Mouse (Mus musculus) limb, embryonic 12.5 days (tissue): ENCODE results near the gene Auts2. TPM values are rescaled to one million over a fixed set of nuclear protein-coding genes. Genes with fewer than 3 reads are reported as not detected.

Experiments used
- ATAC-seq: fragments of 200-750 bp; cut with Nextera tagmentation; 2 replicates; pipeline ENCODE4 v1.8.0; 2017; ENCODE audit warnings: low read depth, moderate TSS enrichment; ENCODE audit not compliant: insufficient number of reproducible peaks, insufficient read depth, low FRiP score, low TSS enrichment
- H3K27ac ChIP-seq: fragments of 300-500 bp; sonication (generic); 2 replicates; pipeline ENCODE4 v1.5.1; 2016; ENCODE audit warnings: mild to moderate bottlenecking, moderate library complexity
- H3K27me3 ChIP-seq: fragments of 300-500 bp; sonication (generic); 2 replicates; pipeline ENCODE4 v1.6.1; 2016; ENCODE audit warnings: mild to moderate bottlenecking, moderate library complexity
- H3K36me3 ChIP-seq: fragments of 300-500 bp; sonication (generic); 2 replicates; pipeline ENCODE4 v1.6.1; 2016; ENCODE audit warnings: mild to moderate bottlenecking, moderate library complexity
- H3K4me1 ChIP-seq: fragments of 300-500 bp; sonication (generic); replicated peaks from 2 replicates; pipeline ENCODE4 v1.6.1; 2016
- H3K4me2 ChIP-seq: fragments of 300-500 bp; sonication (generic); 2 replicates; pipeline ENCODE4 v1.6.1; 2016; ENCODE audit warnings: mild to moderate bottlenecking, moderate library complexity
- H3K4me3 ChIP-seq: fragments of 300-500 bp; sonication (generic); replicated peaks from 2 replicates; pipeline ENCODE4 v1.5.1; 2016; ENCODE audit warnings: mild to moderate bottlenecking
- H3K9ac ChIP-seq: fragments of 300-500 bp; sonication (generic); replicated peaks from 2 replicates; pipeline ENCODE4 v1.6.1; 2016; ENCODE audit warnings: mild to moderate bottlenecking, moderate library complexity
- H3K9me3 ChIP-seq: fragments of 300-500 bp; sonication (generic); 2 replicates; pipeline ENCODE4 v1.6.1; 2016; ENCODE audit warnings: mild to moderate bottlenecking, moderate library complexity
- WGBS: fragments of 180-500 bp; shearing (Covaris S2); methylation state at CpG from one replicate; pipeline ENCODE4 v1.1.7; 2016; 5-methylcytosine and 5-hydroxymethylcytosine counted together
- polyA plus RNA-seq: library from polyadenylated mRNA; unstranded; fragments of >200 nt; fragmentation: Nextera tagmentation; extraction: Ambion mirVana; gene quantifications from 2 replicates; pipeline ENCODE4 v1.2.1, GENCODE M21; 2016

Gene Auts2
- polyA plus RNA-seq, 1 experiment from 2014 or later = 66.4 TPM

GRCm38 (mm10) chr5:131647683-131648119 is 895.4 kb downstream of the Auts2 start:
- peaks cover 56% of the 10 kb centered on the region for H3K4me1 ChIP-seq
- H3K9me3 ChIP-seq = no peaks in the 10 kb centered on the region
- H3K4me3 ChIP-seq = no peak overlapping the region
- H3K27ac ChIP-seq = peak overlapping the region; percentile 53
- H3K9ac ChIP-seq = 0 out of 2 replicates have a peak overlapping the region, but pooled peaks have one; percentile 18
- H3K4me2 ChIP-seq = no peak overlapping the region
- no peaks in the 10 kb centered on the region for H3K36me3 ChIP-seq
- ATAC-seq = peak; percentile 63; the same call in 1 of the 2 replicates
- peaks cover 14% of the 10 kb centered on the region for H3K27me3 ChIP-seq
- 6% methylated on average over 4 of the region's 4 CpGs for WGBS

- 28% methylated on average over 4 of the region's 4 CpGs for WGBS
- ATAC-seq = peak; percentile 32; the same call in 1 of the 2 replicates
- peaks cover 61% of the 10 kb centered on the region for H3K4me1 ChIP-seq
- no peaks in the 10 kb centered on the region for H3K36me3 ChIP-seq
- peaks cover 14% of the 10 kb centered on the region for H3K27me3 ChIP-seq
- no peaks in the 10 kb centered on the region for H3K9me3 ChIP-seq
- H3K4me3 ChIP-seq = no peak overlapping the region
- 0 out of 2 replicates have a peak overlapping the region, but pooled peaks have one; percentile 18 for H3K9ac ChIP-seq
- H3K27ac ChIP-seq = peak overlapping the region; percentile 53; the same call in 1 of the 2 replicates
- no peak overlapping the region for H3K4me2 ChIP-seq
Measured at GRCm38 (mm10) chr5:131647104-131647682, 896.0 kb downstream of the Auts2 start.

- Histone ChIP-seq H3K4me3 (no peak overlapping the region), H3K27me3 (peaks cover 14% of the 10 kb centered on the region), H3K4me2 (no peak overlapping the region), H3K27ac (no peak overlapping the region), H3K4me1 (peaks cover 67% of the 10 kb centered on the region), H3K36me3 (no peaks in the 10 kb centered on the region), H3K9ac (no peak overlapping the region), H3K9me3 (no peaks in the 10 kb centered on the region)
- ATAC-seq = no peak
- 82% methylated on average over 10 of the region's 10 CpGs for WGBS
Measured at GRCm38 (mm10) chr5:131646192-131646775, 896.9 kb downstream of the Auts2 start.

- H3K27me3 ChIP-seq = peaks cover 14% of the 10 kb centered on the region
- WGBS = 43% methylated on average over 18 of the region's 18 CpGs
- H3K9me3 ChIP-seq = no peaks in the 10 kb centered on the region
- H3K27ac ChIP-seq = no peak overlapping the region
- H3K4me3 ChIP-seq = no peak overlapping the region
- no peak for ATAC-seq
- H3K4me2 ChIP-seq = no peak overlapping the region
- H3K4me1 ChIP-seq = peaks cover 62% of the 10 kb centered on the region
- H3K9ac ChIP-seq = no peak overlapping the region
- H3K36me3 ChIP-seq = no peaks in the 10 kb centered on the region
Measured at GRCm38 (mm10) chr5:131645341-131646191, 897.6 kb downstream of the Auts2 start.

- 95% methylated on average over 6 of the region's 6 CpGs for WGBS
- H3K27me3 ChIP-seq = peaks cover 7% of the 10 kb centered on the region; the same call in 1 of the 2 replicates
- no peak overlapping the region for H3K9ac ChIP-seq
- H3K36me3 ChIP-seq = no peaks in the 10 kb centered on the region
- peaks cover 62% of the 10 kb centered on the region for H3K4me1 ChIP-seq
- H3K4me3 ChIP-seq = no peak overlapping the region
- H3K27ac ChIP-seq = no peak overlapping the region
- no peak overlapping the region for H3K4me2 ChIP-seq
- H3K9me3 ChIP-seq = no peaks in the 10 kb centered on the region
- ATAC-seq = no peak
Measured at GRCm38 (mm10) chr5:131644331-131644730, 898.8 kb downstream of the Auts2 start.

- H3K4me3 ChIP-seq = no peak overlapping the region
- H3K27ac ChIP-seq = peak overlapping the region; percentile 8; the same call in 1 of the 2 replicates
- no peaks in the 10 kb centered on the region for H3K9me3 ChIP-seq
- no peak overlapping the region for H3K9ac ChIP-seq
- peaks cover 60% of the 10 kb centered on the region for H3K4me1 ChIP-seq
- ATAC-seq = no peak
- 0 out of 2 replicates have a peak, but pooled peaks cover 5% of the 10 kb centered on the region for H3K27me3 ChIP-seq
- H3K4me2 ChIP-seq = no peak overlapping the region
- H3K36me3 ChIP-seq = no peaks in the 10 kb centered on the region
- 76% methylated on average over 23 of the region's 23 CpGs for WGBS
Measured at GRCm38 (mm10) chr5:131643176-131644174, 899.7 kb downstream of the Auts2 start.

GRCm38 (mm10) chr5:131642752-131643151 is 900.4 kb downstream of the Auts2 start:
- Histone ChIP-seq H3K4me2 (no peak overlapping the region), H3K27ac (no peak overlapping the region; the same call in 1 of the 2 replicates), H3K4me1 (peaks cover 53% of the 10 kb centered on the region), H3K9ac (no peak overlapping the region), H3K27me3 (0 out of 2 replicates have a peak, but pooled peaks cover 5% of the 10 kb centered on the region), H3K4me3 (no peak overlapping the region), H3K9me3 (no peaks in the 10 kb centered on the region), H3K36me3 (no peaks in the 10 kb centered on the region)
- no peak for ATAC-seq
- WGBS = 64% methylated on average over 2 of the region's 2 CpGs

- H3K27me3 ChIP-seq = no peaks in the 10 kb centered on the region
- H3K4me1 ChIP-seq = peaks cover 18% of the 10 kb centered on the region
- H3K4me3 ChIP-seq = no peak overlapping the region
- H3K27ac ChIP-seq = no peak overlapping the region
- no peak overlapping the region for H3K4me2 ChIP-seq
- no peaks in the 10 kb centered on the region; the same call in 1 of the 2 replicates for H3K36me3 ChIP-seq
- no peak overlapping the region for H3K9ac ChIP-seq
- no peaks in the 10 kb centered on the region for H3K9me3 ChIP-seq
- WGBS = 70% methylated on average over 5 of the region's 5 CpGs
- ATAC-seq = no peak
Measured at GRCm38 (mm10) chr5:131636431-131636830, 906.7 kb downstream of the Auts2 start.

GRCm38 (mm10) chr5:131634731-131635130 is 908.4 kb downstream of the Auts2 start:
- Histone ChIP-seq H3K27ac (no peak overlapping the region), H3K36me3 (no peaks in the 10 kb centered on the region; the same call in 1 of the 2 replicates), H3K27me3 (no peaks in the 10 kb centered on the region), H3K4me1 (peaks cover 26% of the 10 kb centered on the region), H3K4me2 (no peak overlapping the region), H3K9ac (no peak overlapping the region), H3K9me3 (no peaks in the 10 kb centered on the region), H3K4me3 (no peak overlapping the region)
- no peak for ATAC-seq
- 93% methylated on average over 7 of the region's 7 CpGs for WGBS

- no peaks in the 10 kb centered on the region; the same call in 1 of the 2 replicates for H3K36me3 ChIP-seq
- 9% methylated on average over 4 of the region's 4 CpGs for WGBS
- H3K9ac ChIP-seq = no peak overlapping the region
- peaks cover 31% of the 10 kb centered on the region for H3K4me1 ChIP-seq
- H3K27ac ChIP-seq = peak overlapping the region; percentile 94
- H3K4me2 ChIP-seq = no peak overlapping the region
- no peaks in the 10 kb centered on the region for H3K27me3 ChIP-seq
- ATAC-seq = peak; percentile 91
- no peaks in the 10 kb centered on the region for H3K9me3 ChIP-seq
- no peak overlapping the region for H3K4me3 ChIP-seq
Measured at GRCm38 (mm10) chr5:131631998-131632379, 911.2 kb downstream of the Auts2 start.
